ENCODE assay signal across 9 mouse cellular contexts in genomic region chr9:107541005-107541404, GRCm38 (mm10). TPM values are rescaled to one million over a fixed set of nuclear protein-coding genes. Genes with fewer than 3 reads are reported as not detected.
A peak's percentile ranks its signal among the peaks of the same experiment; 100 is the strongest.
DNase-seq lines count a peak whose midpoint lies in the region; ATAC-seq and TF ChIP-seq lines count a peak whose summit lies in the region.
"Had no signal": no experiment of that assay in that cellular context is flagged by ENCODE, and none has a peak within 500 bp of the region (broad histone marks: within the 10 kb centered on the region; RNA-seq: fewer than 3 reads in every experiment).

No protein-coding gene starts in this region.

- H3K9ac ChIP-seq in lung, postnatal 0 days (replicated peaks; ENCODE audit: low read depth), result no peak overlapping the region
- peak overlapping the region; percentile 69 for H3K9ac ChIP-seq in forebrain, embryonic 14.5 days (ENCODE audit: low read length)
- H3K9ac ChIP-seq in limb, embryonic 14.5 days (ENCODE audit: low read depth, low read length, severe bottlenecking), result peak overlapping the region; percentile 35; the same call in 1 of the 2 replicates
- peak overlapping the region; percentile 74 for H3K9ac ChIP-seq in stomach, embryonic 16.5 days (ENCODE audit: low read length)

- TF ChIP-seq EP300 in lung, postnatal 0 days (IDR thresholded peaks at IDR 0.05), result no peak

- peaks cover 22% of the 10 kb centered on the region; the same call in 1 of the 2 replicates for H3K4me1 ChIP-seq in lung, postnatal 0 days (ENCODE audit: insufficient read depth, low read depth, low read length)
- peaks cover 26% of the 10 kb centered on the region for H3K4me1 ChIP-seq in forebrain, embryonic 14.5 days (ENCODE audit: control insufficient read depth, insufficient read depth, low read length)
- H3K4me1 ChIP-seq in limb, embryonic 14.5 days (ENCODE audit: control insufficient read depth, insufficient read depth, low read length), result peaks cover 25% of the 10 kb centered on the region
- peaks cover 27% of the 10 kb centered on the region for H3K4me1 ChIP-seq in stomach, embryonic 16.5 days (ENCODE audit: control insufficient read depth, insufficient read depth, low read length)

- no peak for ATAC-seq in lung, postnatal 0 days
- ATAC-seq in forebrain, embryonic 14.5 days, result no peak
- no peak for ATAC-seq in limb, embryonic 14.5 days (ENCODE audit: low FRiP score, low read depth)
- ATAC-seq in stomach, embryonic 16.5 days (ENCODE audit: insufficient read depth, low FRiP score), result no peak

- no peak for TF ChIP-seq POLR2A in limb, embryonic 14.5 days (IDR thresholded peaks at IDR 0.05; ENCODE audit: borderline replicate concordance, extremely low read depth, insufficient read depth, insufficient read length)

- DNase-seq in lung, postnatal 0 days (ENCODE audit: low spot score), result no peak
- DNase-seq in lung, postnatal 14 days, result no peak
- DNase-seq in forebrain, embryonic 14.5 days (ENCODE audit: low spot score), result no peak
- no peak for DNase-seq in limb, embryonic 14.5 days (ENCODE audit: low spot score)
- no peak for DNase-seq in urinary bladder, adult 18-20 months (ENCODE audit: low spot score in 2 of 2)
- DNase-seq in layer of hippocampus, adult 9-10 months (ENCODE audit: low spot score), result no peak
- DNase-seq: adrenal gland, adult 2 months; thymus, adult 2 months had no signal

- TF ChIP-seq CTCF in lung, postnatal 0 days (IDR thresholded peaks at IDR 0.05), result no peak

- no peaks in the 10 kb centered on the region for H3K9me3 ChIP-seq in lung, postnatal 0 days (ENCODE audit: low read length)
- H3K9me3 ChIP-seq in forebrain, embryonic 14.5 days (replicated peaks; ENCODE audit: control insufficient read depth, low read length), result no peaks in the 10 kb centered on the region
- H3K9me3 ChIP-seq in limb, embryonic 14.5 days (ENCODE audit: control insufficient read depth, low read length), result no peaks in the 10 kb centered on the region
- H3K9me3 ChIP-seq in stomach, embryonic 16.5 days (replicated peaks; ENCODE audit: control insufficient read depth, low read length), result no peaks in the 10 kb centered on the region

- no peaks in the 10 kb centered on the region for H3K27me3 ChIP-seq in lung, postnatal 0 days (replicated peaks; ENCODE audit: insufficient read depth, low read length)
- no peaks in the 10 kb centered on the region for H3K27me3 ChIP-seq in forebrain, embryonic 14.5 days (replicated peaks; ENCODE audit: control insufficient read depth, insufficient read depth, low read length)
- no peaks in the 10 kb centered on the region for H3K27me3 ChIP-seq in limb, embryonic 14.5 days (ENCODE audit: control insufficient read depth, insufficient read depth, low read length)
- no peaks in the 10 kb centered on the region for H3K27me3 ChIP-seq in stomach, embryonic 16.5 days (ENCODE audit: control insufficient read depth, insufficient read depth, low read length)

- no peak overlapping the region for H3K27ac ChIP-seq in lung, postnatal 0 days (ENCODE audit: low read length)
- H3K27ac ChIP-seq in forebrain, embryonic 14.5 days (ENCODE audit: low read depth, low read length), result no peak overlapping the region
- no peak overlapping the region for H3K27ac ChIP-seq in limb, embryonic 14.5 days (replicated peaks; ENCODE audit: low read depth, low read length)
- no peak overlapping the region for H3K27ac ChIP-seq in stomach, embryonic 16.5 days (ENCODE audit: low read length)

- peaks cover 28% of the 10 kb centered on the region for H3K36me3 ChIP-seq in lung, postnatal 0 days (ENCODE audit: insufficient read depth, low read length)
- H3K36me3 ChIP-seq in forebrain, embryonic 14.5 days (ENCODE audit: control insufficient read depth, insufficient read depth, low read length), result peaks cover 52% of the 10 kb centered on the region
- H3K36me3 ChIP-seq in limb, embryonic 14.5 days (ENCODE audit: control insufficient read depth, insufficient read depth, low read length), result peaks cover 48% of the 10 kb centered on the region
- H3K36me3 ChIP-seq in stomach, embryonic 16.5 days (ENCODE audit: control insufficient read depth, insufficient read depth, low read length), result peaks cover 23% of the 10 kb centered on the region; the same call in 1 of the 2 replicates

- H3K4me2 ChIP-seq in lung, postnatal 0 days (replicated peaks; ENCODE audit: low read depth, low read length), result peak overlapping the region; percentile 60
- H3K4me2 ChIP-seq in forebrain, embryonic 14.5 days (ENCODE audit: low read length), result peak overlapping the region; percentile 95
- H3K4me2 ChIP-seq in limb, embryonic 14.5 days (replicated peaks; ENCODE audit: low read depth, low read length, severe bottlenecking), result peak overlapping the region; percentile 93
- peak overlapping the region; percentile 76 for H3K4me2 ChIP-seq in stomach, embryonic 16.5 days (ENCODE audit: low read depth, low read length)

- WGBS in lung, postnatal 0 days, result 22% methylated on average over 10 of the region's 10 CpGs
- WGBS in forebrain, embryonic 14.5 days, result 44% methylated on average over 10 of the region's 10 CpGs
- 44% methylated on average over 10 of the region's 10 CpGs for WGBS in limb, embryonic 14.5 days
- 29% methylated on average over 10 of the region's 10 CpGs for WGBS in stomach, embryonic 16.5 days

- no peak overlapping the region for H3K4me3 ChIP-seq in lung, postnatal 0 days (ENCODE audit: low read depth, low read length)
- H3K4me3 ChIP-seq in forebrain, embryonic 14.5 days (ENCODE audit: low read depth, low read length), result peak overlapping the region; percentile 62
- peak overlapping the region; percentile 72 for H3K4me3 ChIP-seq in limb, embryonic 14.5 days (replicated peaks; ENCODE audit: low read length)
- H3K4me3 ChIP-seq in stomach, embryonic 16.5 days (replicated peaks; ENCODE audit: low read length), result peak overlapping the region; percentile 66

RNA-seq across cellular contexts. Expression of gene Cyb561d2, which starts 1.0 kb away (rescaled TPM):
- 29.7 and 34.7 TPM in 2 replicates for polyA plus RNA-seq in lung, postnatal 0 days (2015; fragmentation: Nextera tagmentation; extraction: Ambion mirVana)
- 33.1 and 38.0 TPM in 2 replicates for polyA plus RNA-seq in forebrain, embryonic 14.5 days (2014; fragmentation: Nextera tagmentation; extraction: Ambion mirVana)
- polyA plus RNA-seq in limb, embryonic 14.5 days (2012; rRNA removed), result 19.8 and 27.2 TPM in 2 replicates
- 21.4 and 25.9 TPM in 2 replicates for polyA plus RNA-seq in limb, embryonic 14.5 days (2014; fragmentation: Nextera tagmentation; extraction: Ambion mirVana)
- polyA plus RNA-seq in stomach, embryonic 16.5 days (2015; fragmentation: Nextera tagmentation; extraction: Ambion mirVana), result 27.4 and 30.0 TPM in 2 replicates

RNA-seq across cellular contexts. Expression of gene Nprl2, which starts 1.0 kb away (rescaled TPM):
- polyA plus RNA-seq in lung, postnatal 0 days (2015; fragmentation: Nextera tagmentation; extraction: Ambion mirVana), result 24.7 and 28.0 TPM in 2 replicates
- 83.2 and 83.8 TPM in 2 replicates for polyA plus RNA-seq in forebrain, embryonic 14.5 days (2014; fragmentation: Nextera tagmentation; extraction: Ambion mirVana)
- 52.7 and 59.2 TPM in 2 replicates for polyA plus RNA-seq in limb, embryonic 14.5 days (2012; rRNA removed)
- polyA plus RNA-seq in limb, embryonic 14.5 days (2014; fragmentation: Nextera tagmentation; extraction: Ambion mirVana), result 37.6 and 38.6 TPM in 2 replicates
- polyA plus RNA-seq in stomach, embryonic 16.5 days (2015; fragmentation: Nextera tagmentation; extraction: Ambion mirVana), result 40.8 and 42.6 TPM in 2 replicates

RNA-seq across cellular contexts. Expression of gene Zmynd10, which starts 6.1 kb away (rescaled TPM):
- polyA plus RNA-seq in lung, postnatal 0 days (2015; fragmentation: Nextera tagmentation; extraction: Ambion mirVana), result 9.1 and 10.7 TPM in 2 replicates
- 4.3 and 4.6 TPM in 2 replicates for polyA plus RNA-seq in forebrain, embryonic 14.5 days (2014; fragmentation: Nextera tagmentation; extraction: Ambion mirVana)
- polyA plus RNA-seq in limb, embryonic 14.5 days (2012; rRNA removed), result 0.76 and 1.4 TPM in 2 replicates
- 1.2 TPM in 1 of 2 replicates, not detected in the other for polyA plus RNA-seq in limb, embryonic 14.5 days (2014; fragmentation: Nextera tagmentation; extraction: Ambion mirVana)
- 0.76 and 1.6 TPM in 2 replicates for polyA plus RNA-seq in stomach, embryonic 16.5 days (2015; fragmentation: Nextera tagmentation; extraction: Ambion mirVana)

RNA-seq across cellular contexts. Expression of gene Tmem115, which starts 7.3 kb away (rescaled TPM):
- polyA plus RNA-seq in lung, postnatal 0 days (2015; fragmentation: Nextera tagmentation; extraction: Ambion mirVana), result 48.4 and 48.5 TPM in 2 replicates
- 44.4 and 53.4 TPM in 2 replicates for polyA plus RNA-seq in forebrain, embryonic 14.5 days (2014; fragmentation: Nextera tagmentation; extraction: Ambion mirVana)
- 34.9 and 41.3 TPM in 2 replicates for polyA plus RNA-seq in limb, embryonic 14.5 days (2012; rRNA removed)
- 54.1 and 58.8 TPM in 2 replicates for polyA plus RNA-seq in limb, embryonic 14.5 days (2014; fragmentation: Nextera tagmentation; extraction: Ambion mirVana)
- polyA plus RNA-seq in stomach, embryonic 16.5 days (2015; fragmentation: Nextera tagmentation; extraction: Ambion mirVana), result 38.1 and 40.2 TPM in 2 replicates

RNA-seq across cellular contexts. Expression of gene Rassf1, which starts 10.3 kb away (rescaled TPM):
- 86.1 and 97.7 TPM in 2 replicates for polyA plus RNA-seq in lung, postnatal 0 days (2015; fragmentation: Nextera tagmentation; extraction: Ambion mirVana)
- polyA plus RNA-seq in forebrain, embryonic 14.5 days (2014; fragmentation: Nextera tagmentation; extraction: Ambion mirVana), result 34.7 and 37.1 TPM in 2 replicates
- polyA plus RNA-seq in limb, embryonic 14.5 days (2012; rRNA removed), result 74.7 and 78.4 TPM in 2 replicates
- polyA plus RNA-seq in limb, embryonic 14.5 days (2014; fragmentation: Nextera tagmentation; extraction: Ambion mirVana), result 67.6 and 73.2 TPM in 2 replicates
- polyA plus RNA-seq in stomach, embryonic 16.5 days (2015; fragmentation: Nextera tagmentation; extraction: Ambion mirVana), result 63.8 and 72.2 TPM in 2 replicates
